Mouse (Mus musculus) liver, embryonic 14.5 days (tissue): ENCODE results near the gene Prim2.

Experiments
- CTCF ChIP-seq: IDR thresholded peaks from 2 replicates; pipeline ENCODE4 v1.5.1; 2016; ENCODE audit warnings: antibody characterized with exemption, low read depth, control low read depth
- EP300 ChIP-seq: IDR thresholded peaks from 2 replicates; pipeline ENCODE4 v1.6.1; 2016; ENCODE audit warnings: antibody characterized with exemption, low read depth

- no peak for TF ChIP-seq CTCF
- no peak for TF ChIP-seq EP300
These were observed 118.2 kb downstream of the Prim2 start for GRCm38 (mm10) chr1:33551350-33551749.
